Mouse (Mus musculus) small intestine, adult 2 months (tissue): ENCODE data around the gene Mybph.

Experiments used
- CTCF ChIP-seq: fragments of 200-500 bp; IDR thresholded peaks from 2 replicates; pipeline ENCODE4 v1.5.1; 2012; ENCODE audit warnings: low read depth, mild to moderate bottlenecking, control low read depth, inconsistent platforms, low read length, moderate library complexity, mixed read lengths; ENCODE audit not compliant: insufficient replicate concordance, insufficient read length; ENCODE audit errors: extremely low read depth
- POLR2A ChIP-seq: fragments of 200-500 bp; IDR thresholded peaks from 2 replicates; pipeline ENCODE4 v1.6.1; 2012; ENCODE audit warnings: low read depth, mild to moderate bottlenecking, control low read depth, inconsistent platforms, low read length, moderate library complexity

GRCm38 (mm10) chr1:134221172-134221571 lies 27.9 kb downstream of the Mybph start:
- TF ChIP-seq POLR2A = no peak
- no peak for TF ChIP-seq CTCF
